Mouse (Mus musculus) spleen, embryonic (tissue): Measurements from ENCODE around the gene Sft2d2.

Source experiments
- CTCF ChIA-PET: fragments of 350-600 bp; sonication (Branson Sonifier 250); formaldehyde crosslinking; loops from one replicate; lab custom pipeline; 2022; lab: Charles Lee

The Sft2d2 gene

DNA sequence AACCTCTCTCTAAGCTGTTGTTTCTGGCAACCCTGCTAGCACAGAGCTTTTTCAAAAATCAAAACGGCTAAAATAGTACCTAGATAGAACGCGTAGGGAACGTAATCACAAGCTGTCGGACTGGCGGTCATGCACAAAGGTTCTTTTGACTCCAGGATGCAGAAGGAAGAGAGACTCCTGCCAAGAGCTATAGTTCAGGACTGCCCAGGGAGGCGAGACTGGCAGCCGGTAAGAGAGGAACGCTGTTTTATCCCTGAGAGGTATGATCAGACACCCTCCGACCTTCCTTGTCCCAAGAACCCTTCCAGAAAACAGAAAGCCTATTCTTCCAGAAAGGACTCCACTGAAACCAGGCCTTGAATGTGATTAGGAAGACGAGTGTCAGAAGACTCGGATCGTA is 2.6 kb downstream of the Sft2d2 start:
- CTCF ChIA-PET, result no interaction called here

DNA sequence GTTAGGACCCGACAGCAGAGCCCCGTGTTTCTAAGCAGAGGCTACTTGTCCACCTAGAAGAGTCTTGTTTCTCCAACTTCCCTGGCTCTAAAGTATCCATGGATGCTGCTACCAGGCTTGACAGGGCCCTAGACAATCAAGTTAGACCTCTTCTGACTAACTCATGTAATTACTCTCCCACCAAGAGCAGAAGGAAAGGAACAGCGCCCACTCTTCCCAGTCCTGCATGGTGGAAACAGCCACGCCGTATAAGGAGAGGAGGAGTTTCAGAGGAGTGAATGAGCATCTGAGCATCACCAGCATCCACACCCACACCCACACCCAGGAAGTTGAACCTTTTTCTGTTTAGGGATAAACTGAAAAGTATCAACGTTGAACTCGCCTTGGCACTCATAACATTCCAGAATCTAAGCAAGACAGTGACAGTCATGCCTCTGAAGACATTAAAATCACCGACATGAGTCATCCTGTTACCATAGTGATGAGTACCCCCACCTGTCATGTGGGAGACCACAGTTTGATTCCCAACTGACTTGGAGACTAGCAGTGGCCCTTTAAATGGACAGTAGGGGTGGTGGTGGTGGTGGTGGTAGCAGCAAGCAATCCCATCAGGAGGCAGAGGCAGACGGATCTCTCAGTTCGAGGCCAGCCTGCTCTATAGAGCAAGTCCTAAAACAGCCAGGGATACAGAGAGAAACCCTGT is 3.5 kb downstream of the Sft2d2 start:
- CTCF ChIA-PET, result no interaction called here

- CTCF ChIA-PET, result no interaction called here
These were observed 4.2 kb downstream of the Sft2d2 start for GRCm38 (mm10) chr1:165190068-165190467.

DNA sequence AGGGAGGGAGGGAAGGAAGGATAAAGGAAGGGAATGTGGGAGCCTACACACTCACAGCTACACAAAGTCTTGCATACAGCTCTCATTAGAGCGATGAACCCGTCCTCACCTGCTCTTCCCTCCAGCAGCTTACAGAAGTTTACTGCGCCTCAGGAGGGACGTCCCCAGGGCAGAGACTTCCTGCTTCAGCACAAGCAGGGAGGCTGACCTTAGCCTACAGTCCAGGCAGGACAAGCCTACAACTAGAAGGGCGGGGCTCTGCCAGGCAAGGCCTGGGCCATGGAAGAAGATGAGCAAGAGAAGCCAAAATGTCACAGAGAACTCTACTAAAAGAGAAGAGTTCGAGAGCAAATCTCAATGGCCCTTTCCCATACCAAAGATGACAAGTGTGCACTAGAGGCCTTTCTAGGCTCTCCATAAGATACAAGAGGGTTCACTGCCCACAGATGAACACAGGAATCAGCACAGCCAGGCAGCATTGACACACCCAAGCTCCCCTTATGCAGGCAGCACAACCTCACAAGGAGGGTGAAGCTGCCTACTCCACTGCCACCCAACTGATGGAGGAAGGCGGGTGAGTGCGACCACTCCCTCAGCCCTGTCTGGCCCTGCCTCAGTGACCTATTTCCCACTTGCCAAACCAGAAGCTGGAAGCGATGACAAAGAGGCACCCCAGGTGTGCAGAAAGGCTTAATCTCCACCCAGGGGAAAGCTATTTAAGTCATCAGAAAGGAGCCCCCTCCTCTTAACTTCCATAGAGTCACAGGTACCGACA is 5.2 kb downstream of the Sft2d2 start:
- CTCF ChIA-PET, result interaction anchor here (0.7 kb wide), 1 partner anchor 35 kb away, joined by 10 read pairs; no protein-coding TSS in a partner anchor

GRCm38 (mm10) chr1:165187357-165187756 is 6.9 kb downstream of the Sft2d2 start:
- CTCF ChIA-PET, result no interaction called here

DNA sequence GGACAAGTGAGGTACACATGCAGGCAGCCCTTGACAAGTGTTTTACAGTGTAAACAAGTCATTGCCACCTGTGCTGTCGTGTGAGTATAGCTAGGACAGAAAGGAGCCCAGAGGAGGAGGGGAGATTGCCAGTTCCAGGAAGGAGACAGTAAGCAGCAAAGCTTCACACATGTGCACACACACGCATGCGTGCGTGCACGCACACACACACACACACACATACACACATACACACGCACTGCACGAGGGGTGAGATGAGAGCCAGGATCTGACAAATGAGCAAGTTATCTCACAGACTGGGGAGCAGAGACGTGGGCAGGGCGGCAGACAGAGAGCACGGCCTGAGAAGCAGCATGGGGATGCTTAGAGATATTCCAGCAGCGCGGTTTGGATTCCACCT is 7.7 kb downstream of the Sft2d2 start:
- CTCF ChIA-PET, result no interaction called here

- CTCF ChIA-PET, result no interaction called here
These were observed 9.1 kb downstream of the Sft2d2 start for GRCm38 (mm10) chr1:165185116-165185515.

DNA sequence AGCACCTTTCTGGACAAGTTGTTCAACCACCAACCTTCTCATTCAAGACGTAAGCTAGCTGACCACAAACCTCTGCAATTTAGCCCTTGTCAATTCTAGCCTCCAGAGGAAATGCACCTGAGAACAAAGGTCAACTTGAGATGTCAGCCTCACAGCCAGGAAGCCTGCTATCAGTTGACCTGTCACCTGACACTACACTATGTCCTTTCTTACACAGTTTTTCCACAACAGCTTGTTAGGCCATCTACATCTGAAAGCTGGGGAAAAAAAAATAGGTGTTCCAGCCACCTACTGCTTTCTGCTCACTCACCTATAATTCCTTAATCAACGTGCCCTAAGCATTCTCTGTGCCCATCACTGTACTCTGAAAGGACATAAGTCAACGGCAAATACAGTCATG is 10.1 kb downstream of the Sft2d2 start:
- CTCF ChIA-PET, result interaction anchor here (0.6 kb wide), 1 partner anchor 10 kb away, joined by 4 read pairs; no protein-coding TSS in a partner anchor

DNA sequence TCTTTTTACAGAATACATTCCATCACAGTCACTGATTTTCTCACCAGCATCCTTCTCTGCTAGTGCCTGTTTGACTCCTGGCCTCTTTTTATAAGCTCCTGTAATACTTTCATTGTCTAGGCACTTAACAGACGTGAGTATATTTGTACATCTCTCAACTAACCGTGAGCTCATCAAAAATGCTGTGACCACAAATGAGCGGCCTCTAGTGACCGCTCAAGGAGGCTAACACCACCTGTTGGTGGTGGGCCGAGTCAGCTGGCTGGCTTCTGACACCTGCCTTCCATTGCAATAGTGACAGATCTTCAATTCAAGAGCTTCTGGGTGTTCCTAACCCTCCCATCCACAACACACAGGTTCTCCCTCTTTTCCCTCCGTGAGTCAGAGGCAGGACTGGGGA is 10.8 kb downstream of the Sft2d2 start:
- CTCF ChIA-PET, result interaction anchor here (0.5 to 0.7 kb wide), 2 partner anchors 31 to 859 kb away, joined by 3 to 5 read pairs; no protein-coding TSS in a partner anchor

- CTCF ChIA-PET, result no interaction called here
These were observed 14.9 kb downstream of the Sft2d2 start for GRCm38 (mm10) chr1:165179321-165179720.

- CTCF ChIA-PET, result no interaction called here
These were observed 16.2 kb downstream of the Sft2d2 start for GRCm38 (mm10) chr1:165178075-165178474.

DNA sequence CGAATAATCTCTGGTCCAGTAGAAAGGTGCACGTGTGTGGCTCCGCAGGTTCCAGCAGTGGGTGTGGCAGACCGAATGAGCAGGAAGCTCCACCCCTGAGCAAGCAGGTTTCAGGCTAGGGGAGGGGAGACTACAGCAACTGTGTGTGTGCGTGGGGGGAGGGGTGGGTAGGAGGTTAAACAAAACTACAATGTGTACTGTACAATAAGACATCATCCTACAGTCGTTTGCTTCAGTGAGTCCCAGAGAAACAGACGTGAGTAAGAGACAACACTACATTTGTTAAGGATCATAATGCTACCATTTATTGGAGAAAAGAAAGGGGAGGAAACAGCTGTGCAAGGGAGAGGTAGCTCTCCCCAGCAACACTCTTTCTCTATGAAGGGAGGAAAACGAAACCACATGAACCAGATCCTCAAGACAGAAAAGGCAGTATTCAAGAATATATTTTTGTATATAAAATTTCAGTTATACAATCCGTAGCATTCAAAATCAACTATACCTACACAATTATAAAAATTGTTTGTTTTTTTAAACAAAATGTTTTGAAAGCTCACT is 20.1 kb downstream of the Sft2d2 start:
- CTCF ChIA-PET, result interaction anchor here (0.5 to 0.7 kb wide), 2 partner anchors 10 to 19 kb away, joined by 4 to 5 read pairs; no protein-coding TSS in a partner anchor

DNA sequence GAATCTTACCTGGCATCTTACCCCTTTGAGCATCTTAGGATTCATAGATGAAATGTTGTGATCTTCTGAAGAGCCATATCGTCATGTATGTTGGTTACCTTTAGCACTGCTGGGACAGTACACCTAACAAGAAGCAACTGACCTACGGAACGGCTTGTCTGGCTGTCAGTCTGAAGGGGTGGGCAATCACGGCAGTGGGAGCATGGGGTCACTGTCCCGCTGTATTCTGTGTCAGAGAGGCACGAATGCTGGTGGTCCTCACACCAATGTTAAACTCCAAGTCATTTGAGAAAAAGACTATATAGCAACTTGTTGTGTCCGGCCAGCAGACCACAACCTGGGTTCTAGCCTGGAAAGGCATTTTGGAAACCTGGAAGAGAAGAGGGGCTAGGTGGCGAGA is 23.0 kb downstream of the Sft2d2 start:
- CTCF ChIA-PET, result no interaction called here

GRCm38 (mm10) chr1:165170157-165170556 is 24.1 kb downstream of the Sft2d2 start:
- CTCF ChIA-PET, result interaction anchor here (0.6 kb wide), 1 partner anchor 1276 kb away, joined by 4 read pairs; no protein-coding TSS in a partner anchor

DNA sequence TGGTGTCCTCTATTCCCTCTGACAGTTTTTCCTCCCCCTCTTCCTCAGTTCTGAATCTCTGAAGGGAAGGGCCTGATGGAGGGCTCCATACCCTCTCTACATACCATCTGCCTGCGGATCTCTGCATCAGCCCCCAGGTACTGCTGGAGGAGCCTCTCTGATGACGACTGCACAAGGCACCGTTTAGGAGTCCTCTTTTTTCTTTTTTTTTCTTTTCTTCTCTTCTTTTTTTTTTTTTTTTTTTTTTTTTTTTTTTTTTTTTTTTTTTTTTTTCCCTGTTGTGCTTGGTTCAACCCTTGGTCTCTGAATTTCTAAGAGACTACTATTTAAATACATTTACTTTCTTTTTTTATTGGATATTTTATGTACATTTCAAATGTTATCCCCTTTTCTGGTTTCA is 24.8 kb downstream of the Sft2d2 start:
- CTCF ChIA-PET, result interaction anchor here (0.7 kb wide), 2 partner anchors 37 to 706 kb away, joined by 3 read pairs; no protein-coding TSS in a partner anchor

- CTCF ChIA-PET, result no interaction called here
These were observed 29.3 kb downstream of the Sft2d2 start for GRCm38 (mm10) chr1:165164920-165165319.

DNA sequence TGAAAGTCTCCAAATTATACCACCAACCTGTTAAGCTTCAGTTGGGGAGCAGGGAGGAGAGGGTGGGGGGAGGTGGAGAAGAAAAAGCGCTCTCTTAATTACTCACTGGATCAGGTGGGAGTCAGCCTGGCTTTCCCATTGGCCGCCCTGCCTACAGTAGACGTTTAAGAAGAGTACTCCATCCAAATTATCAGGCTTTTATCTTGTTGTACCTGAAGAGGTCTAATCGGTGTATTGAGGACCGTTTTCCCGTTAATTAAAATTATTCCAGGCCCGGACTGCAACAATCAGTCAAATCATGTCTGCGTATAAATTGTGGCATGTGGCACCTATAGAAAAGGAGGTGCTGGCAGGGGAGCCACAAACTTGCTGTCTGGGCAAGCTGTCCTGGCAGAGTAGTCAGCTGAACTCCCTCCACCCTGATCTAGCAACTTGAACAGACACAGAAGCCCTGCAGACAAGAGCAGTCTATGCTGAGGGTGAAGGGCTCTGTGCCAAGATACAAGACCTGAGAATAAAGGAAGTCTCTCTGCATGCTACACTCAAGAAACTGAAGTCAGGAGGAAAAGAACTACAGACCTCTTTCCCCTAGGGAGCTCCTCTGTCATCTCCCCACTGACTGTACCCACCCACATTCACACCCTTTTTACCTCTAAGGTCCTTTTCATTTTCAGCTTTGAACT is 33.4 kb downstream of the Sft2d2 start, which contains the start of gene Tbx19:
Tbx19 (minus strand) TSS at position 51 of the 683 bp plus-strand sequence.
- CTCF ChIA-PET, result no interaction called here

DNA sequence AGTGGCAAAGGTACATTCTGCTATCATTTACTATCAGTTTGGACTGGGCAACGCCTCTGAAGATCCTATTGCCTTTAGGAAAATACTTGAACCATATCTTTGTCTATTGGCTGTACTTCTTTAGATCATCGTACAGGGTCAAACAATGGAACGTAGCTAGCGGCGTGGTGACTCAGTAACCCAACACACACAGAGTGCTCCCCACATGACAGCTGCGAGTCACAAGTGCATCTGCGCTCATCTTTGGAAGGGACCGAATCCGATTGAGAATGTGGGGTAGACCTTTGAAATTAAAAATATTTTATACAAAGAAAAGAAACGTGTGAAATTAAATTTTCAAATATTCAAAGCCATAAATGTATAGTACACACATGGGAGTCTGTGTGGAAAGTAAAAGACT is 35.4 kb downstream of the Sft2d2 start:
- CTCF ChIA-PET, result no interaction called here

- CTCF ChIA-PET, result no interaction called here
These were observed 40.1 kb downstream of the Sft2d2 start for GRCm38 (mm10) chr1:165154162-165154561.

DNA sequence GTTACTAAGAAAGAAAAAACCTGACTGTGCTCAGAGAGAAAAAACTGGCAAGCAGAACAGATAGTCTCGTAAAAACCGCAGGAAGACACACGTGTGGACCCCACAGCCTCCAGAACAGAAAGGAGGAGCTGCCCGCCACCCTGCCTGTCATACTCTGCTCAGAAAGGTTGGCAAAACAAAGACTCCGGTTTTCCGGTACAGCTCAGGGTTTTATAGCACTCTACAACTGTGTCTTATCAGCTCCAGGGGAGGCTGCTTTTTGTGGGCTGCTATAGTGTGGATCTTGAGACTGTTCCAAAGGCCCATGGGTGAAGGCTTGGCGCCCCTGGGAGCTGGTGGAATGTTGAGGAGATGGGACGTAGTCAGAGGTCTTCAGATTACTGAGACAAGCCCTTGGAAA is 43.0 kb downstream of the Sft2d2 start:
- CTCF ChIA-PET, result interaction anchor here (0.6 kb wide), 1 partner anchor 849 kb away, joined by 6 read pairs; no protein-coding TSS in a partner anchor

DNA sequence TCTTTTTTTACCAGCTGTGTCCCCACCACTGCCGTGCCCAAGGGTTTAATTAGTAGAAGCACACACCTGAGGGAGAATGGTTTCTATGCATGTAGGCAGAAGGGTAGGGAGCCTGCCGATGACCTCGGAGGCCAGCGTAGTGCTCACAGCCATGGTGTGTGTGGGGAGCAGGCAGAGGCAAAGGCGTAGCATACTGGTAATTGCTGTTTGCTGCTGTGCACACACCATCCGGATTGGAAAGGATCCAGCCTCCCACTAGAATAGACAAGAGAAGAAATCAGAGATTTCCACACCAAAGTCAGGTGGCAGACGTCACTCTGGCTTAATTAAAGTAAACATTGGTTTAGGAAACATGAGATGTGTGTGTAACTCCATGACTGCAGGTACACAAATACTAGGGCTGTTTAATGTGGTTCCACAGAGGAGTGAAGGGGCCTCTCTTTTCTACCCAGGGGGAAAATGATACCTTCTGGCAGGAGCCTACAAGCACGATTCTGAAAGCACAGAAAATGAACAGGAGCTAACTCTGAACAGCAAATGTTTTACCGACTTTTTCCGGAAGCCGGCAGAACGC is 51.8 kb downstream of the Sft2d2 start:
- CTCF ChIA-PET, result no interaction called here
